Mouse (Mus musculus): ENCODE data around the gene Dock1. TPM values are rescaled to one million over a fixed set of nuclear protein-coding genes. Genes with fewer than 3 reads are reported as not detected.

Gene Dock1
- total RNA-seq, 2 experiments from 2014 or later = 24.6 TPM

- no peak for DNase-seq (ENCODE audit: extremely low spot score in 1 of 2, low spot score in 1 of 2)
Observed at GRCm38 (mm10) chr7:134693325-134693724, 22.9 kb downstream of the Dock1 start.

- no peak for DNase-seq (ENCODE audit: extremely low spot score in 1 of 2, low spot score in 1 of 2)
Observed at GRCm38 (mm10) chr7:134695431-134695830, 25.0 kb downstream of the Dock1 start.

DNA sequence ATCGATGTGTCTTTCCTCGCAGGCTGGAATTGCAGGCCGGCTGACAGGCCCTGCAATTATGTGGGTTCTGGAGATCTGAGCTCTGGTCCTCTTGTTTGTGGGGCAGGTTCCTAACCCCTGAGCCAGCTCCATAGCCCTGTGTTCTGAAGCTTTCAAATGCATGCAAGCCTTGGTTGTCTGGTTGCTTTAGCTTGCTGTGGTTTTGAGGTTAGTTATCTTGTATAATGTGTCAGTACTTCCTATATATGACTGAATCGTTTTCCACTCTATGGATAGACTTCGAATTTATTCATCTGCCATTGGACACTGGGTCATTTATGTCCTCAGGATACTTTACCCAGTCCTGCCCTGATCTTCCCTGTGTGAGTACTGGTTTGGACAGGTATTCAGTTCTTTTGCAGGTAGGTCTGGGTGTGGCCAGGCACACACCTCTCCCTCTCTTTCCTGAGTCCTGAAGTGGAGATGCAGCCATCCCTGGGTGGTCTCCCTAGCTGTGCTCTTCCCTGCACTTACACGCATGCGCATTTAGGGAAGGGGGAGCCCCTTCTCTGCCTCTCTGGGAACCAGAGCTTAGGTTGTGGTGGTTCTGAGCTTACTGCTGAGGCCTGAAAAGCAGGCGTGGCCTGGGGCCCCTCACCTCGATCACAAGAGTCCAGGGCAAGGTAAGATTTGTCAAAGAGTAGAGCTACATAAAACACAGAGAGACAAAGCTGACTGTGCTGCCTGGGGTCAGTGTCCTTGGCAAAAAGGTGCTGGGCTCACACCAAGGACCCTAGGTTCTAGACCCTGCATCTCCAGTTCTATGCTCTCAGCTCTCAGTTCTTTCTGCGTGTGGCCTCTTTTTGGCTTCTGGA is 25.9 kb downstream of the Dock1 start:
- no peak for DNase-seq (ENCODE audit: extremely low spot score in 1 of 2, low spot score in 1 of 2)

DNA sequence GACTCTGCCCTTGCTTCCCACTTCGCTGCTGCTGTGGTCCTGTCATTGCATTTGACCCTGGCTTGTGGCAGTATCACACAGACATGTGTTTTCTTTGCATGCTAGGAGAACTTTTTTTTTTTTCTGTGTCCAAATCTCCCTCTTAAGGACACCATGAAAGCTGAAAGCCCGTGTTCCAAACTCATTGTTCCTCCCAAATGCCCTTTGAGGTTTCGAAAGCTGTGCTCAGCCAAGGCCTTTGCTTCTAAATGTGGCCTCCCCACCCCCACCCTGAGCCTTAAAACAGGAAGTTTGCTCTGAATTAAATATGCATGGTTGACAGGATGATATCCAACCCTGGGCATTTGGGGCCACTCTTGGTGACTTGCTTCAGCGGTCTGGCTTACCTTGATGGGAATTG is 27.0 kb downstream of the Dock1 start:
- no peak for DNase-seq (ENCODE audit: extremely low spot score in 1 of 2, low spot score in 1 of 2)

- no peak for DNase-seq (ENCODE audit: extremely low spot score in 1 of 2, low spot score in 1 of 2)
Observed at GRCm38 (mm10) chr7:134698246-134698645, 27.8 kb downstream of the Dock1 start.

DNA sequence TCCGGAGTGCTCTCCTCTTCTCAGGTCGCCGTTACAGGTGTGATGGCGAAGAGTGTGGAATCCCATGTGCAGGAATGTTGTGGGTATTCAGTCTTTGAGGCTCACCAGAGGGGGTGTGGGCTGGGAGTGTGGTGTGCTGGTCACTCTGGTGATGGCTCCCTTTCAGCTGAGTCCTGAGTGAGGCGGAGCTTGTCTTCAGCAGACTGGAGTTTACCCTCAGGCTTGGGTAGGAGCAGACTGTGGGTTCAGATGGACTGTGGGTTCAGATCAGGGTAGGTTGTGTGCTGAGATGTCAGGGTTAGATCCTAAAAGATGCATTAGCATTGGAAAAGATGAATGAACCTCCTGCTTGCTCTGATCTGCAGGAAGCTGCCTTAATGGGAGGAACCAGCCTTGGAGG is 29.5 kb downstream of the Dock1 start:
- no peak for DNase-seq (ENCODE audit: extremely low spot score in 1 of 2, low spot score in 1 of 2)

GRCm38 (mm10) chr7:134702481-134702880 is 32.0 kb downstream of the Dock1 start:
- no peak for DNase-seq (ENCODE audit: extremely low spot score in 1 of 2, low spot score in 1 of 2)

GRCm38 (mm10) chr7:134703704-134704103 is 33.2 kb downstream of the Dock1 start:
- DNase-seq (ENCODE audit: extremely low spot score in 1 of 2, low spot score in 1 of 2) = no peak

DNA sequence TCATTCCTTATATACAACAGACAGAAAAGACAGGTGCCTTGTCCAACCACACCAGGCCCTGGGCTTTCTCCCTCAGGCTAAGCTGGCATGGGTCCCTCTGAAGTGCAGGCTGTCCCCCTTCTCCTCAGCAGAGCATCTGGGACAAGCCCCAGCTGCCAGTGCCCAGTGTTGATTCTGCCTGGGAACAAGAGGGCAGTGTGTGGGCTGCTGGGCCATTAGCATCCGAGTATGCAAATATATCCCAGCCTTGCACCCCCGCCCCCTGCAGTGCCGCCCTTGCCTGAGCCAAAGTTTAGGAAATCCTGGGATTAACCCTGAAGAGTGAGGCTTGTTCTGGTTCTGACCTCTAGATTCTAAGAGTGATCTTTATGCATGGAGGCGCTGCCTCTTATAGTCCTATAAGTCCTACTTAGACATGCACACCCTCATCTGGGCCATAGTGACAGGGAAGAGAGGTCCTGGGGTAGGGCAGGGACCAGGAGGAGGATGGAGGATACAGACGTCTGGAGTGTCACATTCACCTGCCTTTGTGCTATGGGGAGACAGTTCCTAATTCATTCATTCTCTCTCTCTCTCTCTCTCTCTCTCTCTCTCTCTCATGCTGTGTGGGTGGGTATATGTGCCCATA is 38.9 kb downstream of the Dock1 start:
- peak; percentile 9 to 37 for DNase-seq (ENCODE audit: extremely low spot score in 1 of 2, low spot score in 1 of 2)

- DNase-seq (ENCODE audit: extremely low spot score in 1 of 2, low spot score in 1 of 2) = no peak
Observed at GRCm38 (mm10) chr7:134711576-134711975, 41.1 kb downstream of the Dock1 start.

DNA sequence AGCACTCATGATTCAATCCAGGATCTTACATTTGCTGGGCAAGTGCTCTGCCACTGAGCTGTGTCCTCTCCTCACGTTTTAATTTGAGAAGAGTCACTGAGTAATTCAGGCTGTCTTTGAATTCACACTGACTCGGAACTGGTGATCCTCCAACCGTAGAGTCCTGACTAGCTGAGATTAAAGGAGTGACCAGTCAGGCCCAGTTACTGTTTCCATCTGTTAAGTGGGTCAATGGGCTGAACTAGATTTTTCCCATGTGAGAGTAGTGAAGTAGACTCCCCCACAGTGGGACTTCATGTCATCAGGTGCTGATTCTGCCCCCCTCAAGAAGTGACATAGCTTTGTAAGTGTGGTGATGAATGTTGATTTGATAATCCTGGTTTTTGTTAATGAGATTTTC is 49.0 kb downstream of the Dock1 start:
- no peak for DNase-seq (ENCODE audit: extremely low spot score in 1 of 2, low spot score in 1 of 2)

DNA sequence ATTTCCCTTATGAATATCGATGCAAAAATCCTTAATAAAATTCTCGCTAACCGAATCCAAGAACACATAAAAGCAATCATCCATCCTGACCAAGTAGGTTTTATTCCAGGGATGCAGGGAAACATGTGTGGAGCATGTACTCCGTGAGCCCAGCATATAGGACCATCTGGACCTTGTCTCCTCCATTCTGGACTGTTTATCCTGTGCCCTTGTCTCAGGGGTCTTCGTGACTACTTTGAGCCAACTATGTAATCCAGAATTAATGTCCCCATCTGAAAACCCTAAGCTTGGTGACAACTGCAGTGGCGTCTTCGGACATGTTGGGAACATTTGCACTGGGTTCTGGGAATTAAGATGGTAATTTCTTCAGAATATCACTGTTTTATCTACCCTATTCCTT is 51.9 kb downstream of the Dock1 start:
- no peak for DNase-seq (ENCODE audit: extremely low spot score in 1 of 2, low spot score in 1 of 2)

DNA sequence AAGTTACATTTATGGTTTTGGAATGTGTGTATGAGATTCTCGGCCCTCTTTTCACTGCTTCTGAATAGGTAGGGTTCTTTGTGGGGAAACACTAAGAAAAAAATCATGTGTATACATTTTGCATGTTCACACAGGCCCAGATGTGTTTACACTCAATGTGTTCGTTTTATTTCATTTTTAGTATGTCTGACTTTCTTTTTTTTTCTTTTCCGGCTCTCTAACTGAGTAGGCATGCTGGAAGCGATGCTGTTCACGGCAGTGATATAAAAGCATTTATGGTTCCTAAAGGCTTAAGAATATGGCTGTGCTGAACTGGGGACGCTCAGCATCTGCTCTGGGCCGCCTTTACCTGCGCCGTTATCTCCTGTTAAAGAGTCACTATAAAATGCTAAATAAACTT is 52.5 kb downstream of the Dock1 start:
- DNase-seq (ENCODE audit: extremely low spot score in 1 of 2, low spot score in 1 of 2) = no peak

DNA sequence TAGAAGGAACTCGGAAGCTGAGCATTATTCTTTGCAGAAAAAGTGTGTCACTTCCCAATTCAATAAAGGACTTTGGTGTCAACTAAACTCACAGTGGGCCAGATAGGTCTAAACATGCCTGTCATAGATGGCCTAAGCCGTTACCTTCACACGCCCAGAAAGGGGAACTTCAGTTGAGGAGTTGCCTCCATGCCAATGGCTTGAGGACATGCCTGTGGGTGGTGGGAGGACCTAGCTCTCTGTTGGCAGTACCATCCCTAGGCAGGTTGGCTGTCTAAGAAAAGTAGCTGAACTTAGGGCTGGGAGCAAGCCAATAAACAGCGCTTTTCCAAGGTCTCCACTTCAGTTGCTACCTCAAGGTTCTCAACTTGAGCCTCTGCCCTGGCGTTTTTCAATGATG is 53.1 kb downstream of the Dock1 start:
- no peak for DNase-seq (ENCODE audit: extremely low spot score in 1 of 2, low spot score in 1 of 2)

GRCm38 (mm10) chr7:134724841-134725240 is 54.4 kb downstream of the Dock1 start:
- DNase-seq (ENCODE audit: extremely low spot score in 1 of 2, low spot score in 1 of 2) = no peak

DNA sequence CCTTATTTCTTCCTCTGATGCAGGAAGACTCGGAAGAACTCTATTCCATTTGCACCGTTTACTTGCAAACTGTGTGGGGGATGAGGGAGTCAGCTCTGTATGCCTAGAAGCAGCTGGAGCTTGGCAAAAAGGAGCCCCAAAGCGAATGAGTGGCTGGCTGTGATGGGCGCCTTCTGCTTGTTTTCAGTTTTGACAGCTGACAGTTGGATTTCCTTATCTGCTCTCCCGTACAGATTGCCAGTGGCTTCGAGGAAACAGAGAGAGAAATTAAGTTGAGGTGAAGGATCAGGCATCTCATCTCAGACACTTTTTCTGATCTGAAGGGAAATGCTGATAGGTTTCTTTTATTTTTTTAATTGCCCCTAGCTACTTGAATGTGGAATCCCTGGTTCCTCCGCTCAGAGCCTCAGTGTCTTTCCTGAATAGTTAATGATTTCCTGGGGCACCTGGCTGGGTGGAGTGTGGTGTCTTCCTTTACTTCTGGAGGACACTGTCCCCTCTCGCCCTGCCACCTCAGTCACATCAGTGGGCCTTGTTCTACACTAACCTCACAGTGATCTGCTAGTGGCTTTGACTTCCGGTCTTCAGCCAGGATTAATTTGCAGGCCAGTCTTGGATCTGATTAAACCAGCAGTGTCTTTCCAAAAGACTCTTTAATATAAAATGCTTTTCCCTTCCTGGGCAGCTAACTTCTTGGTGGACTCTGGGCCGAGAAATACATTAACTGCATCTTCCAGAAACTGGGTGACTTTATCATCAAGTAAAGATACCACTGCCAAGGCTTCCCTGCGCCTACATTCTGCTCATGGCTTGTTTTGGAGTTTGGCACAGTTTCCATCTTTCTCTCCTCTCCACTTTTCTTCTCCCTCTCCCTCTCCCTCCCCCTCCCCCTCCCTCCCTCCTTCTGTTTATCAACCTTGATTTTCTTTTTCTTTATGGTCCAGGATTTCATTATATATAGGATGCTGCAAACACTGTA is 55.4 kb downstream of the Dock1 start:
- peak; percentile 29 to 45 for DNase-seq (ENCODE audit: extremely low spot score in 1 of 2, low spot score in 1 of 2)

- DNase-seq (ENCODE audit: extremely low spot score in 1 of 2, low spot score in 1 of 2) = no peak
Observed at GRCm38 (mm10) chr7:134726530-134727258, 56.2 kb downstream of the Dock1 start.

DNA sequence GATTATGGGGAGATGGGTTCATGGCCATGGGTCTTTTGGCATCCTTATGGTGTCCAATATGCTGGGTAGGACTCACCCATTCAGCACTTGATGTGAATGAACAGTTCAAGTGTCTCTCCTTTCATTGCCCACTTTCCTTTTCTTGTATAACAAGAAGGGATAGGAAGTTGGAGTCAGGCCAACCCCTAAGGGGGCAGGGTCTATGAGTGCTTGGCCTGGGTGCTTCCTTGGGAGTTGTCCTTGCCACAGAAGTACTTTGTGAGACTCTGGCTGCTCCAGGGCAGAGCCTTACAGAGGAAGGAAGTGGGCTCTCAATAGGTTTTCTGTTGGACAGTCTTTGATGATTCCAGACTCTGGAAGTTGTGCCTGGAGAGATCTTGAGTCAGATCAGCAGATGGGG is 58.9 kb downstream of the Dock1 start:
- DNase-seq (ENCODE audit: extremely low spot score in 1 of 2, low spot score in 1 of 2) = no peak

DNA sequence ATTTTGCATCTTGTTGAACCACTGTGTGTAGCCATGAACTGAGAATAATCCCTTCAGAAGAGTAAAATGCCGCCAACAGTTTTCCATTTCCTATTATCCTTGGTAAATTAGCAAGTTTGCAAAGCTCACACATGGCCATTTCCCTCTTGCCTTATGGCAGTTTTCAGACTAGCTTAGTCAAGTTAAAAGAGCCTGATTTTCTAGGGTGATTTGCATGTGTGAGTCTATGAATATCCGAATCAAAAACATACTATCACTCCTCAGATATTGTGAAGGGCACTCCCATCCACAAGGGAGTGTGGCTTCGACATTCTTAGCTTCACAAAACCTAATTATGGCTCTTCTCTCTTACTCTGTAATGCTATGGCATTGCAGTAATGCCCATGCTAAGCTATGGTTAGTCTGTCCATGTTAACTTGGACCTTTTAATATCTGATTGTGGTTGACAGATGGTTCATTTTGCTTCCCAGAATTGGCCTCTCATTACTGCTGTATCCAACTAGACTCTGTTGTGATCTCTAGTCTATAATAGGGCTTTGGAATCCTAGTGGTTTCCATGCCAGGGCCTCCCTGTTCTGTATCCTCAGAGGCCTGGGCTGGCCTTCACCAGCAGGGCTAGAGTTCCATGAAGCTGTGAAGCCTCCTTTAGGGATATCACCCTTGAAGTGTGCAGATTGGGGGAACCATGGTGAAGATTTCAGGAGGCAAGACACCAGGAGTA is 60.1 kb downstream of the Dock1 start:
- no peak for DNase-seq (ENCODE audit: extremely low spot score in 1 of 2, low spot score in 1 of 2)

GRCm38 (mm10) chr7:134747059-134747458 is 76.6 kb downstream of the Dock1 start:
- DNase-seq (ENCODE audit: extremely low spot score in 1 of 2, low spot score in 1 of 2) = no peak

Measured in layer of hippocampus, postnatal 25 days (tissue).